Mouse (Mus musculus): ENCODE results near the gene Cnot6l. TPM values are rescaled to one million over a fixed set of nuclear protein-coding genes. Genes with fewer than 3 reads are reported as not detected.

Gene Cnot6l
- polyA plus RNA-seq, 1 experiment from 2014 or later: 14.3 TPM

- no peak overlapping the region for H3K4me3 ChIP-seq
- H3K36me3 ChIP-seq: no peaks in the 10 kb centered on the region
- no peak for DNase-seq (ENCODE audit: low spot score)
- H3K27me3 ChIP-seq (ENCODE audit: low read depth, poor library complexity, severe bottlenecking): no peaks in the 10 kb centered on the region
- H3K4me1 ChIP-seq: no peaks in the 10 kb centered on the region
- 67% methylated on average over 1 of the region's 1 CpGs for WGBS
- H3K27ac ChIP-seq: no peak overlapping the region
- no peaks in the 10 kb centered on the region for H3K9me3 ChIP-seq (replicated peaks)
These were observed 129.9 kb downstream of the Cnot6l start for GRCm38 (mm10) chr5:96034101-96034500.

- H3K36me3 ChIP-seq: no peaks in the 10 kb centered on the region
- H3K4me1 ChIP-seq: no peaks in the 10 kb centered on the region
- H3K9me3 ChIP-seq (replicated peaks): no peaks in the 10 kb centered on the region
- H3K27ac ChIP-seq: no peak overlapping the region
- WGBS: 90% methylated on average over 2 of the region's 2 CpGs
- no peak overlapping the region for H3K4me3 ChIP-seq
- no peaks in the 10 kb centered on the region for H3K27me3 ChIP-seq (ENCODE audit: low read depth, poor library complexity, severe bottlenecking)
- DNase-seq (ENCODE audit: low spot score): no peak
These were observed 134.2 kb downstream of the Cnot6l start for GRCm38 (mm10) chr5:96029821-96030220.

Other genes with a start within 250 kb of the Cnot6l start
- 0.20 and 0.39 TPM in 2 replicates for gene Cxcl13, start 207.2 kb downstream of the Cnot6l start, polyA plus RNA-seq (2016; fragmentation: Nextera tagmentation; extraction: Ambion mirVana)
- gene Mrpl1, start 45.3 kb upstream of the Cnot6l start, polyA plus RNA-seq (2016; fragmentation: Nextera tagmentation; extraction: Ambion mirVana): 23.7 and 26.4 TPM in 2 replicates
- gene Fras1, start 209.8 kb upstream of the Cnot6l start, polyA plus RNA-seq (2016; fragmentation: Nextera tagmentation; extraction: Ambion mirVana): 10.1 and 12.8 TPM in 2 replicates